15 mouse cellular contexts compared by ENCODE assay signal in genomic region chr5:53314404-53315167, GRCm38 (mm10). TPM values are rescaled to one million over a fixed set of nuclear protein-coding genes. Genes with fewer than 3 reads are reported as not detected.
DNase-seq lines count a peak whose midpoint lies in the region; ATAC-seq lines count a peak whose summit lies in the region.
"Had no signal": no experiment of that assay in that cellular context is flagged by ENCODE, and none has a peak within 500 bp of the region (broad histone marks: within the 10 kb centered on the region; RNA-seq: fewer than 3 reads in every experiment).

No protein-coding gene starts in this region.

- 74% methylated on average over 13 of the region's 13 CpGs for WGBS in heart, embryonic 12.5 days

- 0 out of 2 replicates have a peak, but pooled peaks cover 3% of the 10 kb centered on the region for H3K4me1 ChIP-seq in heart, embryonic 12.5 days (replicated peaks)
- H3K4me1 ChIP-seq: hindbrain, embryonic 13.5 days; intestine, embryonic 15.5 days had no signal

- DNase-seq in heart, adult 18-20 months: peak; percentile 52 to 69
- peak; percentile 35 for DNase-seq in 3T3-L1 (ENCODE audit: low read depth, low spot score)
- peak; percentile 69 for DNase-seq in gastrocnemius, postnatal 25 days
- no peak for DNase-seq in frontal cortex, postnatal 14 days (ENCODE audit: low spot score in 2 of 2)
- DNase-seq in ovary, postnatal 14 days (ENCODE audit: low spot score): no peak
- DNase-seq in spleen, adult 18-20 months: no peak
- DNase-seq: adrenal gland, adult 8-10 months; cerebellum, adult 11-12 months; thymus, postnatal 4 days had no signal

- no peak overlapping the region for H3K4me3 ChIP-seq in heart, embryonic 12.5 days
- H3K4me3 ChIP-seq: hindbrain, embryonic 13.5 days; intestine, embryonic 15.5 days; kidney, embryonic 15.5 days had no signal

- H3K4me2 ChIP-seq in heart, embryonic 12.5 days: no peak overlapping the region
- H3K4me2 ChIP-seq: hindbrain, embryonic 13.5 days; intestine, embryonic 15.5 days; kidney, embryonic 15.5 days had no signal

- no peaks in the 10 kb centered on the region for H3K27me3 ChIP-seq in heart, embryonic 12.5 days (replicated peaks)
- H3K27me3 ChIP-seq: hindbrain, embryonic 13.5 days; intestine, embryonic 15.5 days; kidney, embryonic 15.5 days had no signal

- H3K9ac ChIP-seq in heart, embryonic 12.5 days: no peak overlapping the region
- H3K9ac ChIP-seq: hindbrain, embryonic 13.5 days; intestine, embryonic 15.5 days; kidney, embryonic 15.5 days had no signal

- no peaks in the 10 kb centered on the region for H3K36me3 ChIP-seq in heart, embryonic 12.5 days
- H3K36me3 ChIP-seq: hindbrain, embryonic 13.5 days; intestine, embryonic 15.5 days; kidney, embryonic 15.5 days had no signal

- H3K9me3 ChIP-seq in heart, embryonic 12.5 days (replicated peaks): no peaks in the 10 kb centered on the region
- H3K9me3 ChIP-seq: hindbrain, embryonic 13.5 days; intestine, embryonic 15.5 days; kidney, embryonic 15.5 days had no signal

- H3K27ac ChIP-seq in heart, embryonic 12.5 days (ENCODE audit: poor library complexity, severe bottlenecking): no peak overlapping the region
- H3K27ac ChIP-seq: hindbrain, embryonic 13.5 days; intestine, embryonic 15.5 days; kidney, embryonic 15.5 days had no signal

- no peak for ATAC-seq in heart, embryonic 12.5 days (ENCODE audit: insufficient number of reproducible peaks, low FRiP score)
- ATAC-seq in megakaryocyte, adult 5-6 weeks (ENCODE audit: poor library complexity, severe bottlenecking): peak; percentile 99
- ATAC-seq: intestine, embryonic 15.5 days; midbrain, embryonic 16.5 days had no signal

RNA-seq across cellular contexts. Expression of gene Smim20, which starts 47.7 kb away (rescaled TPM):
- 100 to 1,000 TPM; 102 to 119 TPM for total RNA-seq in heart, adult 18-20 months (2021)
- 141 and 153 TPM in 2 replicates for polyA plus RNA-seq in heart, embryonic 12.5 days (2016; fragmentation: Nextera tagmentation; extraction: Ambion mirVana)
- 10 to 100 TPM; 60.7 to 61.1 TPM for total RNA-seq in gastrocnemius, postnatal 25 days (2021)
- 67.6 and 71.7 TPM in 2 replicates for total RNA-seq in megakaryocyte, adult 5-6 weeks (2015)
- 43.3 and 55.5 TPM in 2 replicates for total RNA-seq in megakaryocyte, adult 5-6 weeks (2017)

Comparison
In these comparisons a context has a peak if more than half of its experiments do, and no peak if none do; other contexts are left out.
1. DNase-seq: peak in heart, adult 18-20 months (2 of 2), 3T3-L1 (single experiment) and gastrocnemius, postnatal 25 days (single experiment); none in frontal cortex, postnatal 14 days (0 of 2), ovary, postnatal 14 days (single experiment) and spleen, adult 18-20 months (0 of 2).